Mouse (Mus musculus) megakaryocyte, adult 5-6 weeks (primary cell): ENCODE measurements around the gene 1810062G17Rik. TPM values are rescaled to one million over a fixed set of nuclear protein-coding genes. Genes with fewer than 3 reads are reported as not detected.

Source experiments
- ATAC-seq: 2 replicates; pipeline ENCODE4 v1.8.0; 2016; ENCODE audit warnings: mild to moderate bottlenecking, inconsistent platforms; ENCODE audit not compliant: poor library complexity, severe bottlenecking
- total RNA-seq, 2 experiments: library from RNA; stranded (forward) in 1 of 2; stranded (reverse) in 1 of 2; fragments of 153-499, 151-499 nt in 1 of 2; fragments of 221-1000, 200-1000 nt in 1 of 2; gene quantifications; 2 replicates each; pipeline versions ENCODE4 v1.2.3 to v1.2.4; 2015 to 2017

1810062G17Rik gene
- total RNA-seq, 2 experiments from 2014 or later, result 0.36 TPM; not detected in 1

DNA sequence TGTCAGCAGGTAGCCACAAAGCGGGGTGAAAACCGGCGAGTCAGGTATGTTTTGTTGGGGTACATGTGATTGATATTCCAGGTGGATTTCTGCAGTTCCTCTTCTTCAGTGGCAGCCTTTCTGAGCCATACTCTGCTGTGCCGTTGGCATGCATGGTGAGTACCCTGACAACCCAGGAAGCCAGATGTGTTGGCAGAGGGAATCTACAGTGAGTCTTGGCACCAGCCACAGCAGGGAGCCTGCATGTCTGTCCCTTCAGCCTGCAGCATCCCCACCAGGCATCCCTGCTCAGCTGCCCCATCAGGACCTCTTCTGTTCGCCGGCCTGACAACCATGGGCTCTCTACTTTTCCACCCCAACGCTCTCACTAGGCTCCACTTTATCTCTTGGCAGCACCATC, 25.8 kb downstream of the 1810062G17Rik start:
- ATAC-seq, result no peak

DNA sequence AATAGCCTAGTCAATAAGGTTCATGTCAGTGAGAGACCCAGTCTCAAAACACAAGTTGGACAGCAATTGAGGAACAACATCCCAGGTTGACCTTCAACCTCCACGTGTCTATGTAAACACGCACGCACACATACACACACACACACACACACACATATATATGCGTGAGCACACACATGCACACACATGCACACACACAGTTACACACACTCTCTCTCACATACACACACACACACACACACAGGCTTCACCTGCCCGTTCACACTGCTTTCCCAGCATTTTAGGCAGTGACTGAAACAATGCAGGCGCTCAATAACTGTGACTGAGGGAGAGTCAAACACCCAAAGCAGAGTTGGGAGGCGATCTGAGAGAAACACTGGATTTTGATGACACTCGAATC, 29.6 kb downstream of the 1810062G17Rik start:
- ATAC-seq, result no peak

DNA sequence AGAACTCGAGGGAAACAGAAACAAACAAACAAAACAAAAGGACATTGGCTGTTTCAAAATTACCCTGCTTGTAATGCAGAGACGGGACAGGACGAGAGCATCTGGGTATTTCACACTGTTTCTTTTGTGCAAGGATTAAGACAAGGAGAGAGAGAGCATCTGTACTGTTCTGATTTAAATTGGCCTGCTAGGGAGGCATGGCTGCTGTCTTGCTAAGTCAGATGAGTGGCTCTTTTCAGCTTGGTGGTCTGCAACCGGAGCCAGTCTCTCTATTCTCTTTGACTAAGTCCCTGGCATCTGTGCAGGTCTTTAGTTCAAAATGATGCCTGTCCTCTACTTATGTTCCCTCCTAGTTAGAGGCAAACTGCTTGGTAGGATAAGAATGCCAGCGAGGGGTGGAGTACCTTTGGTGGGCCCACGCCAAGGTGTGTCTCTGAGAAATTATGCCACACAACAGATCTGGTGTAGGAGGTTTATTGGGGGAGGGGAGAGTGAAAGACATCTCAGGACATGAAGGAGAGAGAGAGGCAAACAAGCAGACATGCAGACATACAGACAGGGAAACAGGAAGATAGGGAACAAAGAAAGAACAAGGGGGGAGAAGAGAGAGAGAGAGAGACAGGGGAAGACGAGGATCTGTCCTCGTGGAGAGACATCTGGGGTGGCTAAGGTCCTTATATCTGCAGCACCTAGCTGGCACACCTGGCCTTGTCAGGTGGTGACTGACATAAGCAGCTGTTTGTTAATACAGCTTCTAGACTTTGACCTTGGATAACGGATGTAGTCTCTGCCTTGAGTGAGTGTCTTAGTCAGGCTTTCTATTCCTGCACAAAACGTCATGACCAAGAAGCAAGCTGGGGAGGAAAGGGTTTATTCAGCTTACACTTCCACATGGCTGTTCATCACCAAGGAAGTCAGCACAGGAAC, 30.3 kb downstream of the 1810062G17Rik start:
- no peak for ATAC-seq

DNA sequence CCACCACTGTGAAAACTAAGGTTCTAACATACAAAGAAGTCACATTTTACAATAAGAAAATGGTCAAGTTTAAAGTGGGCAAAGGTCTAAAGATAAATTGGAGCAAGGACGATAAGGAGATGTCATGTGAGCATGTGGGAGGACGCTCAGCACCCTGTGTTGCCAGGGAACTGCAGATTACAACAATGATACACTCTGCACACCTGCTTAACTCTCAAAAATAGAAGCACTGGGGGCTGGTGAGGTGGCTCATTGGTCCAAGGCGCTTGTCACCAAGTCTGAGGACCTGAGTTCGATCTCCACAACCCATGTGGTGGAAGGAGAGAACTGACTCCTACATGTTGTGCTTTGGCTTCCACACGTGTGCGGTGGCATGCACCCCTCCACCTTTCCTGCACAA, 35.8 kb downstream of the 1810062G17Rik start:
- no peak for ATAC-seq

DNA sequence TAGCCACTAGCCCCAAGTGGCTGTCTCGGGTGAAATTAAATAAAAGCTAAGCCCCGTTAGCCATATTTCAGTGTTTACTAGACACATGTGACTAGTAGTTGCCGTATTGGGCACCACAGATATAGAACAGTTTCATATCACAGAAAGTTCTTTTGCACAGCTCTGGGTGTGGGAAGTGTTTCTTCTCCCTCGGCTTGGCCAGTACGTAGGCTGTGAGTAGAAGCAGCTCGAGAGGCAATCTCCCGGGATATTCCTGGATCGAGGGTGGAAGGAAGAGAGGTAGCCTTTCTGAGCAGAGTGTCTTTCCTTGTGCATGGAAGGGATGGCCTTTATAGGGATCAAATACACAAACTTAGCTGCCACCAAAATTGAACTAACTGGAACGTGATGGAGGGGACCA, 40.5 kb downstream of the 1810062G17Rik start:
- ATAC-seq, result no peak

DNA sequence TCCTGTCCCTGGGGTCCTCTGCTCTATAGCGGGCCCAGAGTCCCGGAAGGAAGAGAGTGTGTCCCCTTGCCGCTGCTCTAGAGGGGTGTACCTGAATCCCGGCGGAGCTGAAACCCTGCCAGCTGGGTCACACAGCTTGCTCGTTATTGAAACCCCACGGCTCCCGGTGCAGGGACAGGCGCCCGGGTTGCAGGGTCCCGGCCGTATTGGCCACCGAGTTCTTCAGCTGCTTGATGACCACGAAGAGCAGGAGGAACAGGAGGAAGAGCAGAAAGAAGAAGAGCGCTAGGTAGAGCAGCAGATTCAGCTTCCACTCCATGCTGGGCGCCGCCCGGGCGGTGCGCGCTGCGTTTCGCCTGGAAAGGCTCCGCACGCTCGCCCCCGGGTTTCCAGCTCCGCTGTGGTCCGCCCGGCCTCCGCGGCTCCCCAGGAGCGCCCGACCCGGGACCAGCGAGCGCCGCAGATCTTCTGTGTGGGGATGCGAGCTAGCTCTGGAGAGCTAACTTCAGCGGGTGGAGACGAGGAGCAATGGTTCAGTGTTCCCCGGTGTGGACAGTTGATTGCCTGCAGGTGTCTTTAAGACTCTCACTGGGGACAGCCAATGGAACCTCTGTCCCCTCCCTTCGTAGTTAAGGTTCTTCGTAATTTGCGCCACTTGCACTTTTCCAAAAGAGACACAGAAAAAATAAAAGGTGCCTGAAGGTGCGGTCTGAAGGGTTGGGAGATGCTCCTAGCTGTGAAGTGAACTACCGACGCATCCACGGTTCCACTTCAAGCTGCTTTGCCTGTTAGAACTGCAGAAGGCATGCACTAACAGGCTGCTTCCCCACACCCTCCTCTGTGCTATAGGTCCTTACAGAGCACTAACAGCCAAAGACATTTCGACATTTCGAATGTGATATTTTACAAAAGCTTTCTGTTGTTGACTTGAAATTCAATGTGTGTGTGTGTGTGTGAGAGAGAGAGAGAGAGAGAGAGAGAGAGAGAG, 45.6 kb downstream of the 1810062G17Rik start, which contains the start of gene Gm11549:
TSS of gene Gm11549 (minus strand) at position 741 of the 988 bp plus-strand sequence.
- ATAC-seq, result no peak

DNA sequence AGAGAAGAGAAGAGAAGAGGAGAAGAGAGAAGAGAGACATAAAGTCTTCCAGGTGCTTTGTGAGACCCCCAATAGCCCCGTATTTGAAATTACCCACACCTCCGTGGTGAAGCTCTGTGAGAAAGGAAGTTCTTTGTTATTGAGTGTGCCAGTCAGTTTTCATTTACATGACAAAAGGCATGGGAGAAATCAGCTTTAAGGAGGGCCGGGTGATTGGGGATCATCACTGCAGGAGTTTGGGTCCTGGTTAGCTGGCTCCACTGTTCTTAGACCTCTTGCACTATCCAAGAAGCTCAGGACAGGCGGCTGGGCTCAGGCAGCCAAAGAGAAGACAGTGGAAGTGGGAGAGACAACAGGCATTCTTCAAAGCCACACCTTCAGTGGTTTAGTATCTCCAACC, 46.4 kb downstream of the 1810062G17Rik start:
- no peak for ATAC-seq

DNA sequence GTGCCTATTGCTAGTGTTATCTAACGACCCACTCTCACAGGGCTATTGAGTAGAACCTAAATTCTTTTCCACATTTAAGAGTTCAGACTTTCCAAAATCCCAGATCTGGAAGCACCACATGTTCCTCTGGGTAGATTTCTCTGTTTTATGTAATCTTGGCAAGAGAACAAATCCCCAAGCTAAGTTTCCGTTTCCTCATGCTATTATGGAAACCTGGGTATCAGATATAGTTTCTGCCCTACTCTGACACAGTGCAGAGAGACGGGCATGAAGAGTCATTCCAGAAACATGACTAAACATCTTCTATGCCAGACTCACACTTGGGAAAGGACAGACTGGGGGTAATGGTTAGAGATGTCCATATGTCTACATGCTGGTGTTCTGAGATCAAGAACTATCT, 48.7 kb downstream of the 1810062G17Rik start:
- ATAC-seq, result no peak

DNA sequence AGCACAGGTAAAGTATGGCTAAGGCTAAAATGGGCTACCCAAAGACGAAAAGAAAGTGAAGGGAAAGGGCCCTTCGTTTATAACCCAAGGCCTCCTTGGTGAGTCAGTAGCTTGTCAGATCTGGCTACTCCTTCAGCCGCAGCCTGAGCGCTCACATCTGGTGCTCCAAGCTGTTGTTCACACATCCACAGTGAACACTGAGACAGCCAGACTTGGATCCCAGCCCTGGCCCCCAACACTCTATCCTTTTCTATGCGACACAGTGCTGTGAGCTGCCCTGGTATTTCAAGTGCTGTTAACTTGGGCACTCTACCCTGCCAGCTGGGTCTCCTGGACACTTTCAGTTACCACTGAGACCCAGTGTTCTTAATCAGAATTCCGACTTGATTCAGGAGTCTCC, 54.6 kb downstream of the 1810062G17Rik start:
- no peak for ATAC-seq

DNA sequence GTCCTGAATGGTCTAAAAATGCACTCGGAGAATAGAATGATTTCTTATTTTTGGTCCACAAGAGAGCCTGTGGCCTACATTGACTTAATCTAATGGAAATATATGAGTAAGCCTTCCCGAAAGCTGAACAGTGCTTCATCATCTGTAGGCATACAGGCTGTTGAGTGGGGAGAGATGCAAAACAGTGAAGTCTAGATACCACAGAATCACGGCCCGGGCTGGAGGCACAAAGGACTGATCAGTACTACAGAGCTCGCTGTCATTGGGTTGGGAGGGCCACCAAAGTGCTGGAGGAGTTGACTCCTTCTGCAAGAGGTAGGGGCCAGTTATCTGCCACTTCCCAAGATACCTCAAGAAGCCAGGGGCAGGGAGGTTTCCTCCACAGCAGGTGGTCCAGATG, 55.0 kb downstream of the 1810062G17Rik start:
- no peak for ATAC-seq

DNA sequence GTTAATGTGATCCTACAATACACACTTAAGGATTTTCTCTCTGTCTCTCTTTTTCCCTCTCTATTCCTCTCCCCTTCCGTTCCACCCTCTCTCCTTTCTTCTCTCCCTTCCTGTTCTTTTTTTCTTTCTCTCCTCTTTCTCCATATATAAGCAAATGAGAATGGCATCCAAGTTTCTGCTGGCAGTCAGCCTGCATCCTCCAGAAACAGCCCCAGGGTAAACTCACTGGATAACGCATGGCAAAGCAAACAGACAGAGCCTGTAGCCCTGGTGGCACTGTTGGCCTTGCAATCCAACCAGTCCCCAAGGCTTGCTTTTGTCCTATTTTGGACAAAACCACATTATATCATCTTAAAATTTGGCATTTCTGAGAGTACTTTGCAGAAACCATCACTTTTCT, 55.5 kb downstream of the 1810062G17Rik start:
- ATAC-seq, result no peak

Other genes with a start within 250 kb of the 1810062G17Rik start
- gene Anxa5, start within 50 bp of the 1810062G17Rik start, total RNA-seq (2015), result 570 and 686 TPM in 2 replicates
- 409 and 433 TPM in 2 replicates for gene Anxa5, start within 50 bp of the 1810062G17Rik start, total RNA-seq (2017)
- not detected in 2 replicates for gene Gm11549, start 45.9 kb downstream of the 1810062G17Rik start, total RNA-seq (2015)
- not detected in 2 replicates for gene Gm11549, start 45.9 kb downstream of the 1810062G17Rik start, total RNA-seq (2017)
- 48.9 and 57.0 TPM in 2 replicates for gene Exosc9, start 76.7 kb downstream of the 1810062G17Rik start, total RNA-seq (2015)
- 60.9 and 76.3 TPM in 2 replicates for gene Exosc9, start 76.7 kb downstream of the 1810062G17Rik start, total RNA-seq (2017)
- gene Ccna2, start 96.2 kb downstream of the 1810062G17Rik start, total RNA-seq (2015), result 262 and 277 TPM in 2 replicates
- gene Ccna2, start 96.2 kb downstream of the 1810062G17Rik start, total RNA-seq (2017), result 248 and 260 TPM in 2 replicates
- gene Bbs7, start 137.5 kb downstream of the 1810062G17Rik start, total RNA-seq (2015), result 1.0 and 1.2 TPM in 2 replicates
- gene Bbs7, start 137.5 kb downstream of the 1810062G17Rik start, total RNA-seq (2017), result 4.8 TPM in 2 replicates
- gene Trpc3, start 214.2 kb downstream of the 1810062G17Rik start, total RNA-seq (2015), result not detected in 2 replicates
- gene Trpc3, start 214.2 kb downstream of the 1810062G17Rik start, total RNA-seq (2017), result not detected in 2 replicates